Mouse (Mus musculus) embryo, embryonic 10 days (tissue): ENCODE data around the gene Plscr3.

Experiments used
- DNase-seq: peaks from one replicate; pipeline ENCODE4 v3.0.0-alpha.2; 2015; ENCODE audit warnings: low spot score

Plscr3 gene

DNA sequence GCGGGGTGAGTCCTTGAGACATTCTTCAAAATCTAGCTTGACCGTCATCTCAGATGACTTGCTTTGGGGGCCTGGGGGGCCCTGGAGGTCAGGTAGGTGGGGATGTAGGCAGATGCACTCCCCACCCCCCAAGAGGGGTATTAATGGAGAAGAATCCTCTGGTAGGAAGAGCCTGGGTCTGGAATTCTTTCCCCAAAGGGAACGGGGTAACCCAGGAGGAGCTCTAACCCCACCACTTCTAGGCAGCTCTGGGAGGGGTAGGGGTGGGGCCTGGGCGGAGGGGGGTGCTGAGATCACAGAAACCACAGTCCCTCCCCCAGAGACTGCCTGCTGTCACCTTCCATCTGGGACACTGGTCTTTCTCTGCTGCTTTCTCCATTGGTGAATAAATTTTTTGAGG lies 49.1 kb downstream of the Plscr3 start, which contains the start of gene Acap1:
Gene Acap1 (minus strand): TSS at position 249 of the 400 bp plus-strand sequence.
- DNase-seq: no peak

DNA sequence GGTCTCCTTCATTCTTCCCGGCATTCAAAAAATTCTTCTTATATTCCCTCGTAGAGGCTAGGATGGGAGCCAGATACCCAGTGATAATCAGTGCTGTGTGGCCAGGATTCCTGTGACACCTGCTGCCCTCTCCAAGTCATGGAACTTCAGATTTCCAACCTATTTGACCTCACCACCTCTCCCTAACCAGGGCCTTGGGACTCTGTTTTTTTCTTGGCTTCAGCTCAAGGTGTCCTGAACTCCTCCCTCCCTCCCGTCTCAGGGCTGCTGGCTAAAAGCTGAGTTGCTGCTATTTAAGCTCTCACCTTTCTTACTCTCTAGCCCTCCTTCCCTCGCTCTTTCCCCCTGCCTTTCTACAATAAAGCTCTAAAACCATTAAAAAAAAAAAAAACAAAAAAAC lies 53.7 kb downstream of the Plscr3 start:
- peak; percentile 44 for DNase-seq

DNA sequence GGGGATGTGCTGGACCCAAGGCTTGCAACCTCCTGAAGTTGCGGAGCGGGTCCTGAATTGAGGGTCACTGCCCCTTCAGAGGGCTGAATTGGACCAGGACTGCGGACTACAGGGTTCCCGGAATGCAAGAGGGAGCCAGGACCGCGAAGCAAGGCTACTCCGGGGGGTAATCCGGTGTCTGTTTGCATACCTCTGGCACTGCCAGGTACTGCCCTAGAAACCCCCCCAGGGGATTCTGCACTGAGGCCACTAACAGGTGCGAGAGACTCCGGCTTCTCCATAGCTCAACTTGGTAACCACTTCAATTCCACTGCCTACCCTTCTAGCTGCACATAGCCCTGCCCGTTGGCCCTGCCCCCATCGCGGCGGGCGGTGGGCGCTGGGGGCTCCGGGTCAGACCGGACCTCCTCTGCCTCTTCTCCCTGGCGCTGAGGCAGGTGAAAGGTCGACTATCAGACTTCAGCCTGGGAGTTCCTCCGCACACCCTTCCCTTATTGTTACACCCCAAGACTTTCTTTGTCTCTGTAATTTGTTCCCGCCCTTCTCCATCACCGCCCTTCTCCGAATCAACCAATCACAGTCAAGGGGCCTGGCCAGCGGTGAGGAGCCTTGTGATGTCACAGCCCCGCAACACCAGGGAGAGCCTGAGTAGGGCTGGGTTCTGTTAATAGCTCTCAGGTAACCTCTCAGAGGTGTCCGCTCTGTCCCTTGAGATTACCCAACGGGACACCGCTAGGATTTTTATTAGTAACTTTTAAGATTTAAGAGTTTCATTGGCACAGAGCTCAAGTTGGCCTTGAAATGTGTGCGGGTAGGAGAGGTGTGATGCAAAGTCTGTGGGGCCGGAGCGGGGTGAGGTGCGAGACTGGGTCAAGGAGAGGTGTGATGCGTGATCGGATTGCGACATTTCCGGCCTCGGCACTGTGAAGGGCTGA lies 54.6 kb downstream of the Plscr3 start, which contains the start of the genes 2810408A11Rik and Neurl4:
Gene 2810408A11Rik (minus strand): TSS at position 517 of the 935 bp plus-strand sequence.
Gene Neurl4 (plus strand): TSS at position 602 of the 935 bp plus-strand sequence.
- peak; percentile 97 for DNase-seq

DNA sequence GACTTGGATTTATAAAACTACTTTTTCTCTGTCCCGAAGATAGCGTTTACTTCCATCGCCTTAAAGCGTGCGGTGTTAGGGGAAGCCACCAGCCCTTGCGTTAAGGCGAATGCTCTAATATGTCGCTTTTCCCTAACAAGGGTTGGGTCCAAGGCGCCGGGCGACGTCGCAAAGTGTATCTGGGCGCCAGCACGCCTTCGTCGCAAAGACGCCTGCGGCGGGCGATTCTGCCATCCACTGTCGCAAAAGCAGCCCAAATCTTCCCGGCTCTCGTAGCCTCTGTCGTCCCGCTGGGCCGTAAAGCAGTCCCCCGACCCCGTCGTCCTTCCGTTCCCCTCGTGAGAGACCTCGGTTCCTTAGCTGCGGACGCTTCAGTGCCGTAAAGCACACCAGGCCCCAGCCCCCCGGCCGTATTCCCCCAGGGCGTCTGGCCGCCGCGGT lies 55.2 kb downstream of the Plscr3 start:
- peak; percentile 99 for DNase-seq
